Mouse (Mus musculus): ENCODE data around the gene Ppox.
"Not testable (repeated sequence)": the region's sequence is repeated elsewhere in the genome, so short reads cannot be mapped to it uniquely, and the experiment has no call there.

Gene Ppox

GRCm38 (mm10) chr1:171280916-171281527, at the start of gene Ppox:
Gene Ppox, minus strand, starts transcription at chr1:171281186.
- DNase-seq (ENCODE audit: inconsistent ontology term) = peak; percentile 94

- DNase-seq (ENCODE audit: inconsistent ontology term) = peak; percentile 65
These were observed 49.2 kb upstream of the Ppox start for GRCm38 (mm10) chr1:171330216-171330560.

- DNase-seq (ENCODE audit: inconsistent ontology term) = no peak
These were observed 48.6 kb upstream of the Ppox start for GRCm38 (mm10) chr1:171329433-171330215.

GRCm38 (mm10) chr1:171328839-171329432, 48.0 kb upstream of the Ppox start, which contains the start of gene Dedd:
Gene Dedd, plus strand, starts transcription at chr1:171329145.
- DNase-seq (ENCODE audit: inconsistent ontology term) = peak; percentile 96

- DNase-seq (ENCODE audit: inconsistent ontology term) = peak; percentile 22
These were observed 47.3 kb upstream of the Ppox start for GRCm38 (mm10) chr1:171328244-171328643.

- not testable (repeated sequence) for DNase-seq (ENCODE audit: inconsistent ontology term)
These were observed 45.6 kb upstream of the Ppox start for GRCm38 (mm10) chr1:171326588-171326987.

- DNase-seq (ENCODE audit: inconsistent ontology term) = no peak
These were observed 44.6 kb upstream of the Ppox start for GRCm38 (mm10) chr1:171325571-171325970.

GRCm38 (mm10) chr1:171322012-171322411, 41.0 kb upstream of the Ppox start:
- DNase-seq (ENCODE audit: inconsistent ontology term) = no peak

GRCm38 (mm10) chr1:171321415-171321814, 40.4 kb upstream of the Ppox start:
- DNase-seq (ENCODE audit: inconsistent ontology term) = peak; percentile 13

- no peak for DNase-seq (ENCODE audit: inconsistent ontology term)
These were observed 39.2 kb upstream of the Ppox start for GRCm38 (mm10) chr1:171320151-171320550.

GRCm38 (mm10) chr1:171319748-171320147, 38.8 kb upstream of the Ppox start:
- DNase-seq (ENCODE audit: inconsistent ontology term) = no peak

- DNase-seq (ENCODE audit: inconsistent ontology term) = no peak
These were observed 28.3 kb upstream of the Ppox start for GRCm38 (mm10) chr1:171309321-171309720.

GRCm38 (mm10) chr1:171306157-171306556, 25.2 kb upstream of the Ppox start:
- DNase-seq (ENCODE audit: inconsistent ontology term) = not testable (repeated sequence)

GRCm38 (mm10) chr1:171298226-171298625, 17.2 kb upstream of the Ppox start:
- no peak for DNase-seq (ENCODE audit: inconsistent ontology term)

GRCm38 (mm10) chr1:171295063-171295402, 14.0 kb upstream of the Ppox start:
- DNase-seq (ENCODE audit: inconsistent ontology term) = no peak

- DNase-seq (ENCODE audit: inconsistent ontology term) = peak; percentile 85
These were observed 13.5 kb upstream of the Ppox start, which contains the start of gene Ufc1 for GRCm38 (mm10) chr1:171294298-171295062. Gene Ufc1, minus strand, starts transcription at chr1:171295024.

GRCm38 (mm10) chr1:171293906-171294297, 12.9 kb upstream of the Ppox start:
- DNase-seq (ENCODE audit: inconsistent ontology term) = no peak

- no peak for DNase-seq (ENCODE audit: inconsistent ontology term)
These were observed 12.4 kb upstream of the Ppox start for GRCm38 (mm10) chr1:171293351-171293750.

GRCm38 (mm10) chr1:171288328-171288727, 7.3 kb upstream of the Ppox start:
- DNase-seq (ENCODE audit: inconsistent ontology term) = no peak

GRCm38 (mm10) chr1:171287136-171288081, 6.4 kb upstream of the Ppox start, which contains the start of gene Usp21:
Gene Usp21, minus strand, starts transcription at chr1:171287991.
- peak; percentile 94 for DNase-seq (ENCODE audit: inconsistent ontology term)

- DNase-seq (ENCODE audit: inconsistent ontology term) = no peak
These were observed 5.5 kb upstream of the Ppox start for GRCm38 (mm10) chr1:171286517-171286916.
